Mouse (Mus musculus) embryonic facial prominence, embryonic 11.5 days (tissue): ENCODE data around the gene Rpl12. TPM values are rescaled to one million over a fixed set of nuclear protein-coding genes. Genes with fewer than 3 reads are reported as not detected.

Experiments used
- ATAC-seq: fragments of 200-750 bp; cut with Nextera tagmentation; replicated peaks from 2 replicates; pipeline ENCODE4 v1.8.0; 2017; ENCODE audit warnings: low read depth; ENCODE audit not compliant: insufficient number of reproducible peaks, low FRiP score, low TSS enrichment
- DNase-seq: peaks from one replicate; pipeline ENCODE4 v3.0.0-alpha.2; 2015; ENCODE audit warnings: low spot score
- H3K27ac ChIP-seq: fragments of 300-500 bp; sonication (generic); replicated peaks from 2 replicates; pipeline ENCODE4 v1.5.1; 2014; ENCODE audit warnings: mild to moderate bottlenecking, low read depth, low read length, control low read depth
- H3K27me3 ChIP-seq: fragments of 300-500 bp; sonication (generic); 2 replicates; pipeline ENCODE4 v1.6.1; 2014; ENCODE audit warnings: mild to moderate bottlenecking, low read length, moderate library complexity, mixed read lengths; ENCODE audit not compliant: control insufficient read depth, insufficient read depth
- H3K36me3 ChIP-seq: fragments of 300-500 bp; sonication (generic); replicated peaks from 2 replicates; pipeline ENCODE4 v1.6.1; 2014; ENCODE audit warnings: low read depth, mild to moderate bottlenecking, low read length, moderate library complexity, mixed read lengths; ENCODE audit not compliant: control insufficient read depth, insufficient read depth
- H3K4me1 ChIP-seq: fragments of 300-500 bp; sonication (generic); 2 replicates; pipeline ENCODE4 v1.6.1; 2014; ENCODE audit warnings: low read length, mixed read lengths; ENCODE audit not compliant: control insufficient read depth, insufficient read depth
- H3K4me2 ChIP-seq: fragments of 300-500 bp; sonication (generic); 2 replicates; pipeline ENCODE4 v1.6.1; 2014; ENCODE audit warnings: low read depth, mild to moderate bottlenecking, control low read depth, low read length, moderate library complexity
- H3K4me3 ChIP-seq: fragments of 300-500 bp; sonication (generic); 2 replicates; pipeline ENCODE4 v1.5.1; 2014; ENCODE audit warnings: low read depth, low read length, control low read depth
- H3K9ac ChIP-seq: fragments of 300-500 bp; sonication (generic); replicated peaks from 2 replicates; pipeline ENCODE4 v1.6.1; 2014; ENCODE audit warnings: mild to moderate bottlenecking, control low read depth, low read length
- H3K9me3 ChIP-seq: fragments of 300-500 bp; sonication (generic); replicated peaks from 2 replicates; pipeline ENCODE4 v1.6.1; 2016; ENCODE audit warnings: mild to moderate bottlenecking, low read length, inconsistent platforms, mixed read lengths; ENCODE audit not compliant: control insufficient read depth
- WGBS: fragments of 180-500 bp; shearing (Covaris S2); extraction: QIAGEN DNeasy Blood & Tissue Kit; methylation state at CpG from one replicate; pipeline ENCODE4 v1.1.7; 2014; 5-methylcytosine and 5-hydroxymethylcytosine counted together
- polyA plus RNA-seq: library from polyadenylated mRNA; unstranded; fragments of >200 nt; fragmentation: Nextera tagmentation; extraction: Ambion mirVana; gene quantifications from 2 replicates; pipeline ENCODE4 v1.2.1, GENCODE M21; 2014

Rpl12 gene
- polyA plus RNA-seq, 1 experiment from 2014 or later, result 162 TPM

DNA sequence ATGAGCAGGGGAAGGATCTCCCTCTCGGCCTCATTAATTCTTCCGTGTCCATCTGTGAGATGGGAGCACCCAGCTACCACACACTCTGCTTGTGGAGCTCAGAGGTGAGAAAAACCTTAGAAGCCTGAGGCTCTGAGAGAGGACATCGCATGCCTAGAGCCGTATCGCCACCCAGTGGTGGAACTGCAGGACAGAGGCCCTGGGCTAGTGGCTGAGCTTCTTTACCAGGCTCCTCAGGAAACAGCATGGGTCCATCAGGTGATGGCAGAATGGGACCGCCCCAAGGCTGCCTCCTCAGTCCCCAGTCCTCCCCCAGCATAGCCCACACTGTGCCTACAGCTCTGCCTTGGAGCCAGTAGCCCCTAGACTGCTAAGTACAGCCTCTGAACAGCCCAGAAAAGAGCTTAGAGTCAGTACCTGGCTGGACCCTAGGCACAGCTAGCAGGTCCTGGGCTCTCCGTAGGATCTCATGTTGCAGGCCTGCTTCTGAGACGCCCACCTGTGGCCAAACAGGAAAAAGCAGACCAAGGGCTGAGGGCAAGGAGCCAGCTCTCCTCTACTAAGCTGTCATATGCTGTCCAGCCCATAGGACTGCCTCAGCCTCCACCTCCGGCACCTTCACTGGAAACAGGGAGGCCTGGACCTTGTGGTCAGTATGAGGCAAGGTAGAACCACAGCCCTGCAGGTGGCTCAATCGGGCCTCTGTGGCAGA lies 33.0 kb upstream of the Rpl12 start:
- ATAC-seq, result peak; percentile 31; the same call in 1 of the 2 replicates

DNA sequence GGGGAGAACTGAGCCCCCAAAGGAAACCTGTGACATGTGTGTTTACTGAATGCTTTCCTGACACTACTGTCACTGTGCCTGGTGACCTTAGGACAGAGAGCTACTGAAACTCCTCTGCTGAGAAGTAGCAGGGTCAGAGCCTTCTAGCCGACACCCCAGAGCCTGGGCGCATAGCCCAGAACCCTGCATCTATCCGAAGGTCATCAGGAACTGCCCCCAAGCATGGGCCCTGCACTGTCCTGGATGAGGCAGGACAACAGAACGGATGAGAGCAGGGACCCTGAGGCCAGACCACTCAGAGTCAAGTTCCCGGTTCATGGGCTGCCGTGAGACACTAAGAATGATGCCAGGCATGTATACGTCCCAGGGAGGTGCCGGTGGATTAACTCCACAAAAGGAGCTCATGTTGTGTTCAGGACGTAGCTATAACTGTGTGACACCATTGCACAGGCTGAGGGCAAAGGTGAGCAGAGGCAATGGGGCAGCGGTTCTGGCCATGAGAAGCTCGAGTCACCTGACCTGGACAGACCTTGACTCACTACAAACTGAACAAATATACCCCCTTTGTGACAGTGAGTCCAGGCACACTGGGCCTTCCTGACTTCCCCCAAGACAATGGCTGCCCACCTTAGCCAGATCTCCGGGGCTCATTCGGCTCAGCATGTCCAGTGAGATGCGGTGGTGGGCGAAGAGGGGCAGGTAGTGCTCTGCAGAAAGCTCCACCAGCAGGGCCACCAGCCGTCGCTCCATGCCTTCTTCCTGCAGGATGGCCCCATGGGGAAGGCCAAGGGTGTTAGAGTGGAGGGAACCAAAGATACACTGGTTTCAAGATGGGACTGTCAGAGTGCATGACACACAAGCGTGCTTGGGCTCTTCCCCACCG lies 32.2 kb upstream of the Rpl12 start:
- Histone ChIP-seq H3K27ac (no peak overlapping the region), H3K27me3 (no peaks in the 10 kb centered on the region), H3K9me3 (no peaks in the 10 kb centered on the region), H3K4me1 (no peaks in the 10 kb centered on the region), H3K4me2 (no peak overlapping the region), H3K36me3 (no peaks in the 10 kb centered on the region), H3K9ac (no peak overlapping the region), H3K4me3 (no peak overlapping the region)
- WGBS, result 90% methylated on average over 19 of the region's 19 CpGs
- no peak for DNase-seq
- ATAC-seq, result no peak

More for the DNA sequence above, 33.0 kb upstream of the Rpl12 start:
- Histone ChIP-seq H3K9ac (no peak overlapping the region), H3K27me3 (no peaks in the 10 kb centered on the region), H3K4me3 (no peak overlapping the region), H3K4me1 (no peaks in the 10 kb centered on the region), H3K4me2 (no peak overlapping the region), H3K9me3 (no peaks in the 10 kb centered on the region), H3K36me3 (no peaks in the 10 kb centered on the region), H3K27ac (no peak overlapping the region)
- 31% methylated on average over 10 of the region's 10 CpGs for WGBS
- DNase-seq, result peak; percentile 74

DNA sequence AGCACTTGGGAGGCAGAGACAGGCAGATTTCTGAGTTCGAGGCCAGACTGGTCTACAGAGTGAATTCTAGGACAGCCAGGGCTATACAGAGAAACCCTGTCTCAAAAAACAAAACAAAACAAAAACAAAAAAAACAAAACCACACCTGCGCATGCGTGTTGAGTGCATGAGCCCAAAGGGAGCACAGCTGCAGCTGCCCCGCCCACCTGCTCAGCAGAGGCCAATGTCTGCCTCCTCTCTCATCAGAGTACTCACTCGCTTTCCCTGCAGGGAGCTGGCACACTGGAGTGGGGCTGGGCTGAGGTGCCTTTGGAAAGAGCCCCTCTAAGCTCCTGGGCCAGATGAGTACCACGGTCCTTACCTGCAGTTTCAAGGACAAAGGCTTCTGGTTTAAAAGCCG lies 29.6 kb upstream of the Rpl12 start:
- H3K4me3 ChIP-seq, result no peak overlapping the region
- no peak overlapping the region for H3K9ac ChIP-seq
- H3K9me3 ChIP-seq, result no peaks in the 10 kb centered on the region
- H3K4me1 ChIP-seq, result no peaks in the 10 kb centered on the region
- no peaks in the 10 kb centered on the region for H3K27me3 ChIP-seq
- ATAC-seq, result no peak
- no peak overlapping the region for H3K4me2 ChIP-seq
- H3K27ac ChIP-seq, result no peak overlapping the region
- DNase-seq, result no peak
- WGBS, result 85% methylated on average over 7 of the region's 7 CpGs
- H3K36me3 ChIP-seq, result no peaks in the 10 kb centered on the region; the same call in 1 of the 2 replicates

DNA sequence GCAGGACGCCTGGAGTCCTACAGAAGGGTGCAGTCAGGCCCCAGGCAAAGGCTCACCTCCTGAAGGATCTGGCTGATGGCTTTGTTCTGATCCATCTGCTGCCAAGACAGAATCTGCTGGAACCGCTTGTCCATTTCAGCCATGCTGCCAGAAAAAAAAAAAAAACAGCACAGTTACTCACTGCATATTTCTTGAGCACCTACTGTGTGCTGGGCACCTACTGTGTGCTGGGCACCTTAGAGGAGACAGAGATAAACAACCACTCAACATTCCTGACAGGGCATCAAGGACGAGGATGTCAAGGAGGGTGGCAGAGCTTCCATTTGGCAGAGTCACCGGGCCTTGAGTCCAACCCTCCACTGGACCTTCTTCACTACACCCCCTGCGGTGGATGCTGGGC lies 22.6 kb upstream of the Rpl12 start:
- H3K27ac ChIP-seq, result no peak overlapping the region
- H3K4me2 ChIP-seq, result no peak overlapping the region
- H3K4me3 ChIP-seq, result no peak overlapping the region
- no peaks in the 10 kb centered on the region for H3K27me3 ChIP-seq
- no peaks in the 10 kb centered on the region for H3K9me3 ChIP-seq
- ATAC-seq (no peak), DNase-seq (no peak)
- no peaks in the 10 kb centered on the region; the same call in 1 of the 2 replicates for H3K36me3 ChIP-seq
- WGBS, result 90% methylated on average over 5 of the region's 5 CpGs
- H3K9ac ChIP-seq, result no peak overlapping the region
- no peaks in the 10 kb centered on the region for H3K4me1 ChIP-seq

DNA sequence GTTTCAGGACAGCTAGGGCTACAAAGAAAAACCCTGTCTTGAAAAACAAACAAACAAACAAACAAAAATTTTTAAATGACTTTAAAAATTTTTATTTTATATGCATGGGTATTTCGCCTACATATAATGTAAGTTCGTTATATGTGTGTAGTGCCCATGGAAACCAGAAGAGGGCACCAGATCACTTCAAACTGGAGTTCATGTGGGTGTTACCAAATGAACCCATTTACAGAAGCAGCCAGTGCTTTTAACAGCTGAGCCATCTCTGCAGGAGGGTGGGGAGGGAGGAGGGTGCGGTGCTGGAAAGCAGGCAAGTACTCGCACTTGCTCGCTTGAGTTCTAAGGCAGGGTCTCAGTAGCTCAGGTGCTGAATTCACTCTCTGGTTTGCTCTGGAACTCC lies 21.9 kb upstream of the Rpl12 start:
- DNase-seq (peak; percentile 61), ATAC-seq (no peak)
- Histone ChIP-seq H3K9ac (no peak overlapping the region), H3K4me1 (no peaks in the 10 kb centered on the region), H3K4me2 (no peak overlapping the region), H3K27ac (no peak overlapping the region), H3K9me3 (no peaks in the 10 kb centered on the region), H3K27me3 (no peaks in the 10 kb centered on the region), H3K4me3 (no peak overlapping the region), H3K36me3 (no peaks in the 10 kb centered on the region; the same call in 1 of the 2 replicates)
- WGBS, result 55% methylated on average over 5 of the region's 5 CpGs

DNA sequence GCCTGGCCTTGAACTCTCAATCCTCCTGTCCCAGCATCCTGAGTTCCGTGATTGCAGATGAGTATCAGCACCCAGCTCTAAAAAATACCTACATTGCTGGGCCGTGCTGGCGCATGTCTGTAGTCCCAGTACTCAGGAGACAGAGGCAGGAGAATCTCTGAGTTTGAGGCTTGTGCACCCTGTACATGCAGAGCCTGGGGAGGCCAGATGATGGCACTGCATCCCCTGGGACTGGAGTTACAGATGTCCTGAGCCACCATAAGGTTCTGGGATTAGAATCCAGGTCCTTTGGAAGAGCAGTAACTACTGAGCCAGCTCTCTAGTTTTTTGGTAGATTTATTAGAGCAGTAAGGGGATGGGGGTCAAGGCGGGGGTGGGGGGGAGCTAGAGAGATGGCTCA lies 20.9 kb upstream of the Rpl12 start:
- H3K4me1 ChIP-seq, result no peaks in the 10 kb centered on the region
- no peak overlapping the region for H3K27ac ChIP-seq
- no peaks in the 10 kb centered on the region for H3K9me3 ChIP-seq
- WGBS, result 97% methylated on average over 4 of the region's 4 CpGs
- H3K27me3 ChIP-seq, result no peaks in the 10 kb centered on the region
- H3K4me3 ChIP-seq, result no peak overlapping the region
- H3K36me3 ChIP-seq, result no peaks in the 10 kb centered on the region; the same call in 1 of the 2 replicates
- no peak overlapping the region for H3K9ac ChIP-seq
- ATAC-seq (no peak), DNase-seq (no peak)
- no peak overlapping the region for H3K4me2 ChIP-seq

DNA sequence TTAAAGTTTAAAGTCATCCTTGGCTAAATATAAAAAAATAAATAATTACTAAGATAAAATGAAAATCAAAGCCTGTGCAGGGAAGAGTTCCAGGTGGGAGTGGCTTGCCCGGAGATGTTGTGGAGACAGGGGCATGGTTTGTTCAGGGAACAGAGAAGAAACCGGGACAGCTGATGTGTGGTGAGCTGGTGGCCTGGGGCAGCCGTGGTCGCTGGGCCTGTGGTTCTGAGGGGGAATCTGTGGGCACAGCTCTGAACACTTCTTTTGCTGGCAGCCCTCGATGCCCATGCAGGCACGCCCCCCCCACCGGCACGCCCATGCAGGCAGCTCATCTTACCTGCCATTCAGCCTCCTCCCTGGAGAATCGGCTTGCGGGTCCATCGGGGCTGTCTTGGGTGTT lies 13.9 kb upstream of the Rpl12 start:
- Histone ChIP-seq H3K27me3 (no peaks in the 10 kb centered on the region), H3K27ac (no peak overlapping the region), H3K36me3 (0 out of 2 replicates have a peak, but pooled peaks cover 2% of the 10 kb centered on the region), H3K4me2 (no peak overlapping the region), H3K9ac (no peak overlapping the region), H3K4me3 (no peak overlapping the region), H3K9me3 (no peaks in the 10 kb centered on the region), H3K4me1 (no peaks in the 10 kb centered on the region)
- no peak for DNase-seq
- WGBS, result 89% methylated on average over 11 of the region's 11 CpGs
- ATAC-seq, result no peak

DNA sequence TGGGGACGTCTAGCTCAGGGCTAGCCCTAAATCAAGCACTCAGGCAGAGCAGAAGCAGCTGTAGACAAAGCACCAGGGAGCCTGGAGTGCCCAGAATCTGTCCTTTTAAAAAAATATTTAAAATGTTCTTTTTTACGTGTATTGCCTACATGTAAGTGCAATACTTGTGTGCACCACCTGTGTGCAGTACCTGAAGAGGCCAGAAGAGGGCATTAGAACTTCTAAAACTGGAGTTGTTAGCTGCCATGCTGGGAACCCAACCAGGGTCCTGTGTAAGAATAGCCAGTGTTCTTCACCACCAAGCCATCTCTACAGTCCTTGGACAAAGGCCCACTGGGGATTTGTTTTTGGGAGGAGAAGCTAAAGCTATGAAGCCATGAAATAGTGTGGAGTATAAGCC lies 6.8 kb upstream of the Rpl12 start:
- no peak overlapping the region for H3K9ac ChIP-seq
- ATAC-seq (no peak), DNase-seq (no peak)
- WGBS, result 88% methylated on average over 2 of the region's 2 CpGs
- H3K27me3 ChIP-seq, result no peaks in the 10 kb centered on the region
- no peak overlapping the region for H3K4me2 ChIP-seq
- no peak overlapping the region for H3K4me3 ChIP-seq
- no peaks in the 10 kb centered on the region for H3K9me3 ChIP-seq
- H3K4me1 ChIP-seq, result no peaks in the 10 kb centered on the region
- H3K36me3 ChIP-seq, result peaks cover 2% of the 10 kb centered on the region; the same call in 1 of the 2 replicates
- H3K27ac ChIP-seq, result no peak overlapping the region
